Mouse (Mus musculus) liver, postnatal 0 days (tissue): ENCODE results near the gene Ube2c.

Experiments used
- CTCF ChIP-seq: sonication (generic); IDR thresholded peaks from 2 replicates; pipeline ENCODE4 v1.5.1; 2016; ENCODE audit warnings: antibody characterized with exemption, low read depth
- EP300 ChIP-seq: IDR thresholded peaks from 2 replicates; pipeline ENCODE4 v1.6.1; 2016; ENCODE audit warnings: antibody characterized with exemption, low read depth, mild to moderate bottlenecking

DNA sequence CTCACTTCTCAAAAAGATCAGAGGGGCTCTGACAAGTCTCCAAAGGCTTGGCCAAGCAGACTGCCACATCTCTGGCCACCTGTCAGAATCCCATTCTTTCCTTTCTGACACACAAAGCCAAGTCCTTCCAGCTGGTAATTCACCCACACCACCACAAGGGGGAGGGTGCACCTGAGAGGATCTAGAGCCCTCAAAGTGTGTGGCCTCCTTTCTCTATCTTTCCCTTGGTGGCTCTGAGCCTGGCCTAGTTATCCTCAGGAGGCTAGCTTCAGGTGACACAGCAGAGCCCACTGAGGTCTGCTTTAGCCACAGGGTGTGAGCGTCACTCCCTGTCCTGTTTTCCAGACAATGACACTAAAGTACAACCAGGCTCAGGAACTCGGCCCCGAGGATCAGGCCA is 23.5 kb downstream of the Ube2c start:
- TF ChIP-seq CTCF: peak; percentile 90
- no peak for TF ChIP-seq EP300
